Mouse (Mus musculus) CH12.LX (cell line): ENCODE measurements around the gene Ccdc28b.
A peak's percentile ranks its signal among the peaks of the same experiment; 100 is the strongest.

Experiments used
- CTCF ChIP-seq, 2 experiments: IDR thresholded peaks in 1 of 2; conservative IDR thresholded peaks in 1 of 2; 2 replicates each; pipeline ENCODE4 v1.5.1; 2011 to 2012; ENCODE audit warnings: low read depth in 2 of 2, low read length in 2 of 2, improper control_type of control experiment in 1 of 2, inconsistent platforms in 1 of 2, mild to moderate bottlenecking in 1 of 2, moderate library complexity in 1 of 2
- KAT2A ChIP-seq: IDR thresholded peaks from 2 replicates; pipeline ENCODE4 v1.6.1; 2012; ENCODE audit warnings: low read length, improper control_type of control experiment, inconsistent platforms; ENCODE audit not compliant: insufficient replicate concordance
- NELFE ChIP-seq: IDR thresholded peaks from 2 replicates; pipeline ENCODE4 v1.6.1; 2011; ENCODE audit warnings: low read depth, low read length, improper control_type of control experiment
- POLR2A ChIP-seq: IDR thresholded peaks from 2 replicates; pipeline ENCODE4 v1.6.1; 2011; ENCODE audit warnings: low read depth, mild to moderate bottlenecking, improper control_type of control experiment, low read length
- POLR2AphosphoS2 ChIP-seq: IDR thresholded peaks from 2 replicates; pipeline ENCODE4 v1.6.1; 2011; ENCODE audit warnings: low read depth, low read length, improper control_type of control experiment
- ZC3H11A ChIP-seq: IDR thresholded peaks from 2 replicates; pipeline ENCODE4 v1.6.1; 2012; ENCODE audit warnings: low read depth, mild to moderate bottlenecking, inconsistent platforms, low read length, improper control_type of control experiment
- ZNF384 ChIP-seq: IDR thresholded peaks from 2 replicates; pipeline ENCODE4 v1.6.1; 2012; ENCODE audit warnings: low read depth, low read length, improper control_type of control experiment, inconsistent platforms

- TF ChIP-seq CTCF (conservative IDR thresholded peaks at IDR 0.05 in 1 of 2, IDR thresholded peaks at IDR 0.05 in 1 of 2; ENCODE audit: low read depth in 2 of 2, low read length in 2 of 2): no peak
- TF ChIP-seq POLR2A: peak; percentile 28
- no peak for TF ChIP-seq ZC3H11A
- TF ChIP-seq NELFE: no peak
- peak; percentile 39; the same call in 1 of the 2 replicates for TF ChIP-seq POLR2AphosphoS2
- no peak for TF ChIP-seq ZNF384
- no peak for TF ChIP-seq KAT2A
Measured at GRCm38 (mm10) chr4:129624281-129625028, 708 bp upstream of the Ccdc28b start.
